Mouse (Mus musculus): ENCODE measurements around the gene Naip2.
A peak's percentile ranks its signal among the peaks of the same experiment; 100 is the strongest.

Gene Naip2

GRCm38 (mm10) chr13:100107652-100108472, 94.0 kb downstream of the Naip2 start, which contains the start of gene Serf1:
Gene Serf1 (plus strand): TSS chr13:100108012.
- peak; percentile 47 for DNase-seq (ENCODE audit: low spot score)

DNA sequence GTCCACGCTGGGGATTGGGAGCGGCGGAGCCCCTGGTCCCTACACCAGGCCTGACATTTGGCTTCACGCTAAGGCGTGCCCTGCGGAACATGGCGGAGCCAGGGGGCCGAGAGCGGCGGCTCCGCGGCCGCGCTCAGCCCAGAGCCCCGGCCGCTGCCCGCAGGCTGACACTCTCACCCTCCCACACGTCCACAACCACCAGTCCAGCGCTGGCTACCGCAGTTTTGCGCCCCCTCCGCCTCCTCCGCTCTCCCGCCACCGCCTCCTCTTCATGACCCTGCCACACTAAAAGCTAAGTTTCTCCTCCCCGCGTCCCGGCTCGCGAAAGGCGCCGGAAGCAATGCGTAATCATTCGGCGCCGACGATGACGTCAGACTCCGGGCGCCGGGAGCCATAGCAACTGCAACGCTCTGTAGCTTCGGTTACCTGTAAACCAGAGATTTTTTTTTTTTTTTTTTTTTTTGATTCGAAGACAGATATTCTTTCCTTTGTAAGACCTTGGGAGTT, 98.1 kb downstream of the Naip2 start, which contains the start of gene Bdp1:
TSS of gene Bdp1 (minus strand) at position 323 of the 507 bp plus-strand sequence.
- peak; percentile 84 for DNase-seq (ENCODE audit: low spot score)

DNA sequence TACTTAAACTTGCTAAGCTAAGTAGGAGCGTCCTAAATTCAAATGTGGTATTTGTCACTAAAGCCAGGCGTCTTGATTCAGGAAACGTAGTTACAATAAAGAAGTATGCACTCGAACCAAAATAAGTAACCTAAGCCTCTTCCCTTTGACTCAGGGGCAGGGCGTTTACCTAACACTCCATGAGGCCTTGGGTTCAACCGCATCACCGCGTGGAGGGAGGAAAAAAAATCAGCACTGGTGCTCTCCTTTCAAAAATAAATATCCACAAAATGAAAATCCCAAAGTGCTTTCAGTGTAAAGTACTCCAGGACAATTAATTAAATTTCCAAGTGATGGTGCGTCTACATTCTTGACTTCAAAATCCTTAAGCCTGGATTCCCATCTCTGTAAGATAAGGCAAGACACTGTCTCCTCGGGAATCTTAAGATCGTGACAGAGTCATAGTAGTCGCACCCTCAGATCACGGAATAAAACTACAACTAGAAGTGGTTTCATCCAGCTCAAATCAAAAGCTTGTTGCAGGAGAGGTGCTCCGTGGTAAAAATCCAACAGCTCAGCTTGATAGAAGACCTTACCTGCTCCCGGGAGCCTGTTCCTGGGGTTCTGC, 98.7 kb downstream of the Naip2 start:
- no peak for DNase-seq (ENCODE audit: low spot score)

GRCm38 (mm10) chr13:100098808-100099207, 103.1 kb downstream of the Naip2 start:
- no peak for DNase-seq (ENCODE audit: low spot score)
